Mouse (Mus musculus) bone marrow macrophage, adult 2 months (primary cell): ENCODE measurements around the gene Hcar1.

Experiments
- CTCF ChIP-seq: IDR thresholded peaks from 2 replicates; pipeline ENCODE4 v1.5.1; 2012; ENCODE audit warnings: low read depth, mild to moderate bottlenecking, low read length, moderate library complexity
- POLR2A ChIP-seq: IDR thresholded peaks from 2 replicates; pipeline ENCODE4 v1.6.1; 2012; ENCODE audit warnings: mild to moderate bottlenecking, low read depth, low read length, borderline replicate concordance

DNA sequence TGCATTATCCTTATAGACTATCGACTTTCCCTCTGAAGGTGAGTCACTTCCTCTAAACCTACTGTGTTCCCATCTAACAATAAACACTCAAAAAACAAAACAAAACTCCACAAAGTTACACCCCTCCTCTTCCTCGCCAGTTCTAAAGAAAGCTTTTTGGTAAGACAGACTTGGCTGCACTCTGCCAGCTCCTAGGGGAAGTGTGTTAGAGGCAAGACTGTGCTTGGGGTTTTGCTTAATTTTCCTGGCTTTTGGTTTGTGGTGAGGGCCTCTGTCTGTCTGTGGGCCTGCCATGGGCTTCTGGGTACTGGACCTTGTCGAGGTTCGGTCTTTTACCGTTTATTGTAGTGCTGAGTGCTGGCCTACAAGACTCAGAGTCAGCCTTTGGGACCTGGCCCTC is 5.6 kb downstream of the Hcar1 start:
- no peak for TF ChIP-seq CTCF
- no peak for TF ChIP-seq POLR2A
